Mouse (Mus musculus) heart, adult 9 months (tissue): ENCODE data around the gene Ccdc61.

Experiments
- DNase-seq, 2 experiments: peaks; one replicate each; pipeline ENCODE4 v3.0.0; 2022; ENCODE audit warnings: low spot score in 2 of 2

The Ccdc61 gene

DNA sequence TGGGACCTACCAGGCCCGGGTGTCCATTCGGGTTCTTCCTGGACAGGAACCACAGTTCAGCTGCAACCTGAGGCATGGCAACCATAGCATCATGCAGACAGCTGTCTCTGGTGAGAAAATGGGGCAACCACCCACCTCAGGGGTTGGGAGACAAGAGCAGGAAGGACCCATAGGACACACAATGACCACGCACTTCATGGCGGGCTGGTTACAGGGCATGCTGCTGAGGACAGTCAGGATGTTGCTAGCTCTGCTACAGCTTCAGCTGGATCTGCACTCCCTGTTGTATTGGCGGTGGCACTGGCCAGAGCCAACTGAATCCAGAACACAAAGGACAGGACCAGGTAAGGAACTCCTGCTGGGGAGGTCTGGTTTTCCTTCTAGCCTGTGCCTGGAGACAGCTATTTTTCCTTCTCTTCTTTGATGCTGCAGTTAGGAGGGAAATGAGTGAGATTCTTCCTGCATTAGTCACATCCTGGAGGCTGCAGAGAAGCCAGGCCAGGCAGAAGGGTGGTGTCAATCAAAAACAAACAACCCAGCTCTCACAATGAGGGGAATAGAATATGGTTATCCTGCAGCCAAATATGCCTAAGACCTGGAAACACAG lies 51.8 kb downstream of the Ccdc61 start:
- peak; percentile 65 to 79 for DNase-seq

DNA sequence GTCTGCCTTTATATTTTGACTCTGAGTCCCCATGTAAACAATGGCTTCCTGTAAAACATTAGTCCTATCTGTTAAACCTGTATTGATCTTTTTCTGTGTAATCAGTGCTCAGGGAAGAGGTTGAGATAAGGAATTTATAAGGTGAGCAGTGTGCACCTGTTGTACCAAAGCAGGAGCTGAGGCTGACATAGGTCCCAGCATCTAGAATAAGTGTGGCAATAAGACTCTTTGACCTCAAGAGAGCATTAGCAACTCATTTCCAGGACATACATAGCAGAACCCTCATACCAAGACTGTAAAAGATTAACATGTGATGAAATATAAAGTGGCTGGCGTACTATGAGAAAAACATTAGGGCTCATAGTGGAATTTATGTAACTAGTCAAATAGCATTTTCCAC lies 61.8 kb downstream of the Ccdc61 start:
- no peak for DNase-seq

DNA sequence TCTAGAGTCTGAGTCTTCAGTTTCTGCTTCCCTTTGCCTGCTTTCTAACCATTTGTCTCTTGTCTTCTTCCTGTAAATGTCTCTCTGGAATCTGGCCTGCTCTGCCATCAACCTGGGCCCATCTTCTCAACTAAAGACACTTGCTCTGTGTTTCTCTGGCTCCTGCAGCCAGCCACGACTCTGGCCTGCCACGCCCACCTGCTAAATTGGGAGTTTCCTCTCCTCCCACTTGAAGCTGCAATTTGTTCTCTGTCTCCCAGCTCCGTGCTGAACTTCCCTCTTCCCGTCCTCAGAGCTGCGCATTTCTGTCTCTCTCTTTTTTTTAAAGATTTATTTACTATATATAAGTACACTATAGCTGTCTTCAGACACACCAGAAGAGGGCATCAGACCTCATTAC lies 65.4 kb downstream of the Ccdc61 start:
- no peak for DNase-seq

DNA sequence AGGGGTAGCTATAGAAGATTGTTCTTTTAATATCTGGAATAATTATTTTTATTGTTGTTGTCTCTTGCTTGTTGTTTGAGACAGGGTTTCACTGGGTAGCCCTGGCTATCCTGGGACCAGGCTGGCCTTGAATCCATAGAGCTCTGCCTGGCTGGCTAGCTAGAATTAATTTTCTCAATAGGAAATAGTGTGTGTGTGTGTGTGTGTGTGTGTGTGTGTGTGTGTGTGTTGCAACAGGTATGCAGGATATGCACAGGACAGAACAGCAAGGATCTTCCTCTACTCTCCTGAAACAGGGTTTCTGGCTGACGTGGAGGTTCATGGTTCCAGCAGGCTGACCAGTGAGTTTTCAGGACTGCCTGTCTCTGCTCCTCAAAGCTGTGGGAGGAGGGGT lies 69.0 kb downstream of the Ccdc61 start:
- no peak for DNase-seq
